Mouse (Mus musculus) kidney, postnatal 25 days (tissue): ENCODE data around the gene Fzd10.

Source experiments
- DNase-seq, 2 experiments: peaks; one replicate each; pipeline ENCODE4 v3.0.0; 2021; ENCODE audit warnings: mixed read lengths in 2 of 2

Fzd10 gene

DNA sequence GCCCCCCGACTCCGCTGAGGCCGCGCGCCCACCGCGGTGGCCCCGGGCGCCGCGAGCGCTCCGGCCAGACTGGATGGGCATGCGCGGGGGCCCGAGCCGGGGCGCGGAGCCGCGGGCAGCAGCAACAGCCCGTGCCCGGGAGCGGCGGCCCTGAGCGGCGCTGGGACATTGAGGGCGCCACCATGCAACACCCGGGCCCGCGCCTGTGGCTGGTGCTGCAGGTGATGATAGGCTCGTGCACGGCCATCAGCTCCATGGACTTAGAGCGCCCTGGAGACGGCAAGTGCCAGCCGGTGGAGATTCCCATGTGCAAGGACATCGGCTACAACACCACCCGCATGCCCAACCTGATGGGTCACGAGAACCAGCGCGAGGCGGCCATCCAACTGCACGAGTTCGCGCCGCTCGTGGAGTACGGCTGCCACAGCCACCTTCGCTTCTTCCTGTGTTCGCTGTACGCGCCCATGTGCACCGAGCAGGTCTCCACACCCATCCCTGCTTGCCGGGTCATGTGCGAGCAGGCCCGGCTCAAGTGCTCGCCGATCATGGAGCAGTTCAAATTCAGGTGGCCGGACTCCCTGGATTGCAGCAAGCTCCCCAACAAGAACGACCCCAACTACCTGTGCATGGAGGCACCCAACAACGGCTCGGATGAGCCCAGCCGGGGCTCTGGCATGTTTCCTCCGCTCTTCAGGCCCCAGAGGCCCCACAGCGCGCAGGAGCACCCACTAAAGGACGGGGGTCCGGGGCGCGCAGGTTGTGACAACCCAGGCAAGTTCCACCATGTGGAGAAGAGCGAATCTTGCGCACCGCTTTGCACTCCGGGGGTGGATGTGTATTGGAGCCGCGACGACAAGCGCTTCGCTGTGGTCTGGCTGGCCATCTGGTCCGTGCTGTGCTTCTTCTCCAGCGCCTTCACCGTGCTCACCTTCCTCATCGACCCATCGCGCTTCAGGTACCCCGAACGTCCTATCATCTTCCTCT, 684 bp downstream of the Fzd10 start:
- peak in 1 of 2 experiments; percentile 40 for DNase-seq

DNA sequence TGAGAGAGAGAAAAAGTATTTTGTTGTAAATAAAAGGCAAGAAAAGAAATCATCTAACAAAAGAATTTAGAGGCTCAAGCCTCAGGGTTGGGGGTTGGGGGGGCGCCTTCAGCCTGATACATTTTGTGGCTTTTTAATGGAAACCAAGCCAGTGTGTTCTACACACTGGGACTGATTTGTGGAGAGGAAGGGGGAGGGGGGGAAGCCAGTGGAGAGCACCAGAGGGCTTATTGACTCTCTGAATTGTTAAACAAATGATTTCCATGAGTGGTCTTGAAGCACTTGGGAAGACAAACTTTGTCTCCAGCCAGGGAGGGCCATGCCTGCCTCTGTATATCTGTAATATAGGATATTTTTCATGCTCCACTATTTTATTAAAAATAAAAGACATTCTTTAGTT, 3.0 kb downstream of the Fzd10 start:
- DNase-seq: no peak

DNA sequence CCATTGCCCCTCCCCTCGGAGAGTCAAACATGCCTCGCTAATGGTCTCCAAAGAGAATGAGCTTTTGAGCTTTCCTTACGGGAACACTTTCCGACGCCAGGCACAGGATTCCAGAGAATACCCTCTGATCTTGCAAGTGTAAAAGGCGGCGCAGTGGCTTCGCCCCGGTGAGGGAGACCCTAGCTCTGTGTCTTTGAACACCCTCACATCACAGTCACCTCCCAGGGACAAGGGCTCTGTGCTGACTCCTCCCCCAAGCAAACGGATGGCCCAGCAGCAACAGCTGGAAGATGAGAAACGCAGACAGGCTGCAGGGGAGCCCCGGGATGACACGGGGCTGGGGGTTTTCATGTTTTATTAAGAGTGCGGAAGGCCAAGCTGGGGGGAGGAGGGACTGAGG, 6.0 kb downstream of the Fzd10 start:
- no peak for DNase-seq

DNA sequence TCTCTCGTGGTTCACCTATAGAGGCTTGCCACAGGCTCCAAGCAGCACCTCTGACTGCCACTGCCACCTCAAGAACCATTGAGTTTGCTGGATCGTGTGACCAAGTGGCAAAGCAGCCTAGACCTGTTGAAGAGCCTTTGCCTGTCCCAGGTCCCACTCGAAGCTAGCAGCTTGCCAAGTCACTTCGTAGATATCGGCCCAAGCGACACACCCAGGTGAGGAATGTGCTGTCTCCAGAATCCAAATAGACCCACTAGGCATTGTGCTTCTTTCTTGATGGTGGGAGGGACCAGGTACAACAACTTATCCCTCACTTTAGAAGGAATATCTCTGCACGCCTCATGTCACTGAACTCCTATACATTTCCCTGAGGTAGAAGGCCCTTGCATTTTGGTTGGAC, 8.4 kb downstream of the Fzd10 start:
- no peak for DNase-seq

DNA sequence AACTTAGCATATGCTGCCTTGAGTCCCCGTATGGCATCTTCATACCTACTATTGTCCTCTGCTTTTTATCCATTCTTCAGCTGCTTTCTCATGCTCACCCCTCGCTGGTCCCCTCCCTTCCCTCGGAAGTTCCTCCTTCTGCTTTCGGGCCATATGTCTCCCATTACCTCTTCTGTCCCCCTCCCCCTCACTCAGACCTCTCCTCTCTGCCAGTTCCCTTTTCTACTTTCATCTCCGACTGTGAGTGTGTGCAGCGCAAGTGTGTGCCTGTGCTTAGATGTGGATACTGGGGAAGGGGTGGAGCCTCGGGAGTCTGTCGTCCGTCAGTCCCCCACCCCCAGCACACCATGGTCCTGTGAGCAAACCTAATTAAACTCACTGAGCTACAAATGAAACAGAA, 17.0 kb downstream of the Fzd10 start:
- no peak for DNase-seq

DNA sequence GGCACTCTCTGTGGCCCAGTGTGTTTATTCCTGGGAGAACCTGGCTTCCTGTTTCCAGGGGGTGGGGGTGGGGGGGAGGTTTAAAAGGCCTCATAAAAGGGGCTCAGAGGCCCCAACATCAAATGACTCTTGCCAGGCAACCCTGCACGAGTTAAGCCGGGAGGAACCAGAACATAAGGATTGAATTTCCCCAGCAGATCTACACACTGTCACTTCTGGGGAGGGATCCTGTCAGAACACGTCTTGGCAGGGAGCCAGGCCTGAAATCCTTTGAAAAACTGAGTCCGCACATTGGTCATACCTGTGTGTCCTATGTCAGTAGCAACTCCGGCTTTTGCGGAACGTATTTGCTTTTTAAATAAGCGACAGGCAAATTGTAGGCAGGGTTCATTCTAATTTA, 19.3 kb downstream of the Fzd10 start:
- no peak for DNase-seq

DNA sequence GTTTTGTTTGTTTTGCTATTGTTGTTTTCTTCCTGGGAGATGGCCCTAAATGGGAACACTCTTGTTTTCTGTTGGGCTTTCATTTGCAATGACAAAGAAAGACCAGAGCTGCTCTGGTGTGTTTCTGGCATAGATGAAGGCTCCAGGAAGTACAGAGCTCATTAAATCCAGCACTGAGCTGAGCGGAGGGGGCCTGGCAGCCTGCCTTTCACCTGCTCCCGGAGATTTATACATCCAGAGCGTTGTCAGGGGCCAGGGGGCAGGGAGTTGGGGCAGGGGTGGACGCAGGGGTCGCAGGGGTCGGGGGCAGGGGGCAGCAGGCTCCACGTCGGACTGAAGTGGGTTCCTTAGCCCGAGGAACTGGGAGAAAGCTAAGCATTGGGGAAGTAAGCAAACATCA, 19.8 kb downstream of the Fzd10 start:
- DNase-seq: no peak

DNA sequence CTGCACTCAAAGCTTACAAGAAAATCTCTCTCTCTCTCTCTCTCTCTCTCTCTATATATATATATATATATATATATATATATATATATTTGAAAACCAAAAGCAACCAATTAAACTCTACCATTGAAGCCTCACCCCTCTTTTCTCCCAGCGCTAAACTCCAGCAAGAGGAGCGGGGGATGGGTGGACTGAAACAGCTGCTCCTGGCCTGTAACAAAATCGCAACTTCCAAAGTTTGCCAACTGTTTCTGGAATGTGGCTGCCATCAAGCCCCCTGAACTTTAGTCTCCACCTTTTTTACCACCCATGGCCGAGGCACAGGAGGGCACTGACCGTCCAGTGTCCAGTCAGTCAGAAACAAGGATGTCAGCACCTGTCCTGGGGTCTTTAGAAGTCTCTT, 27.1 kb downstream of the Fzd10 start:
- no peak for DNase-seq

DNA sequence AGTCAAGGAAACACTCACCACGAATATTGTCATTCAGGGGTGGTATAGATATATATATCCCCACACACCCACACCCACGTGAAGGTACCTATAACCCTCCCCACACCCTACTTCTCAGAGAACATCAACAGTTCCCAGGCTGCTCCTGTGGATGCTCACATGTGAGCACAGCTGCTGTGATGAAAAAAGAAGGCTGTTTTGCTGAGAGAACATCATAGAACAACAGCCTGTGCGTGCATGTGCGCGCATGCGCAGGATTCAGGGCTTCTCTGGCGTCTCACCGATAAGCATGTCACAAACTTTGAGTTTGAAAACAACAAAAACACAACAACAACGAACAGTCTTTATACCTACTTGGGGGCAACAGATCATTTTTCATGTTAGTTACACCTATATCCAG, 36.0 kb downstream of the Fzd10 start:
- no peak for DNase-seq

DNA sequence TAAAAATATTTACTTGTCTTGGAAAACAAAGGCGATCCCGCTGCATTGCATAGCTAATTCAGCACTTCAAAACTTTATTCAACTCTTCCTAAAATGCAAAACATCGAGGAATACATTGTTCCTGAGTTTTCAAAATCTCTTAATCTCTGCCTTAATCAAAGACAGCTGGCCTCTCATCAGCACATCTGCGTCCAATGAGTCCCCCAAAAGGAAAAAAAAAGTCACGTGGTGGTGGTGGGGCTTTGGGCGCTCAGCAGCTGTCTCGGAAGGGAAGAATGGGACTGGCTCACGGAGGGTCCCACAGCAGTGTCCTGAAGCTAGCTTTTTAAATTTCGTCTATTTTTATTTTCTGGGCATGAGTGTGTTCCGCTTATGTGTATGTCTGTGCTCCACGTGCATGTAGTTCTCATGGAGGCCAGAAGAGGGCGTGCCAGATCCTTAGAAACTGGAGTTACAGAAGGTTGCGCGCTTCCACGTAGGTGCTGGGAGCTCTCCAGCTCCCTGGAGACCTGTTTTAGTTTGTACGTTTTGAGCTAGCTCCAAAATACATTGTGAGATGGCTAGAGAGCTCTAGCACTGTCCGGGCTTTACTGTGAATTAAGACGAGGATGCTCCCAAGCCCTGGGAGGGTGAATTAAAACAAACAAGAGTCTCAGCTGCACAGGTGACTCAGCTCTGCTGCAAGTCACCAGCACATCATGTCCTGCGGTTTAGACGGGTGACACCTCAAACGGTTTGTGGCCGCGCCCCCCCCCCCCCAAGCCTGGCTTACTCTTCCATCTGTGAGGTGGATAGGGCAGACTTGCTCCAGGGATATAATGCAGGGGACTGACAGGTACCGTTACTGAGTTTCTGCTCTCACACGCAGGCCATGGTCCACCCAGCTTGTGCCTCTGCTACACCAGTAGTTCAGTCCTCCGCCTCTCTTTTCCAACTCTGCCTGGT, 36.7 kb downstream of the Fzd10 start:
- DNase-seq: no peak

DNA sequence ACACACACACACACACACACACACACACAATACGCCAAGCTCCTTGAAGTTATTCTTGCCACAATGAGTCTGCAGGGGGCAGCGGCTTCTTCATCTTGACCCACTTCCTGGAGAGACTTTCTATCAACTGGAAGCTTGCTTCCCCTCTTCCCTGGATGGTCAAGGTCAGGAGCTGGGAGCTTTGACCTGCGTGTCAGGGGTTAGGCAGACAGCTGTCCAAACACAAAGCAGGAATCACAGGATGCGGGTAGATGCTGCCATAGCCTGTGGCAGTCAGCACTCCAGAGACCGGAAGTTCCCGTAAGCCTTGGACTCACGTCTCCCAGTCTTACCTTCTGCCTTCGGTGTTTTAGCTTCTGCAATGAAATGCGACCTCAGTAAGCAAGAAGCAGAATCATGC, 38.1 kb downstream of the Fzd10 start:
- no peak for DNase-seq

DNA sequence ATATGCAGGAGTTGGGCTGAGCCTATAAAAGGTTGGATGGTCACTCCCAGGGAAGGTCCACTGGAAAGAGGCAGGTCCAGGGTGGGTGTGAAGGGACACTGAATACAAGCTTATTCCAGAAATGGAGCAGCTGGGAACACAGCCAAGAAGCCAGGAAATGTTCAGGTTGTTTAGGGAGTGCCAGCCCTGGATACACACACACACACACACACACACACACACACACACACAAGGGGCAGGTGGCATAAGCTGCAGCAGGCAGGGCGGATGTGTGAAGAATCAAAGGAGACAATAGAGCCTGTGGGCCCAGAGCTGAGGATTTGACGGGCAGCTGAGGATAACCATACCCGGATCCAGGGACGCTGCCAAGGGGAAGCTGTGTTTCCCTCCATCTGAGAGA, 42.4 kb downstream of the Fzd10 start:
- DNase-seq: no peak

DNA sequence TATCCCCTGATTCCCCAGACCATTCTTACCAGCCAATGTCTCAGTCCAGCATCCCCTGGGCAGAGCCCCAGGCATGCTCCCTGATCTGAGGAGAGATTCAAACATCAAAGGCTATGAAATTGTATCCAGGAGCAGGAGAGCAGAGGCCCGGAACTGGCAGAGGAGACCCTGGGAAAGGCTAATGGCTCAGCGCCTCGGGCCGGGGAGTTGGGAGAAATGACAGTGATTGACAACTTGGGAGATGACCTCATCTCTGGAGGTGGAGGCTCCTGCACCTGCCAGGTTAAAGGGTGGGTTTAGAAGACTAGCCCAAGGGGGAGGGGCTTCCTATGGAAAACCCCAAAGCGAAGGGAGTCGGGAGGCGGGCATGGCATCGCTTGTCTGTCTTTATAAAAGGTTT, 45.1 kb downstream of the Fzd10 start:
- no peak for DNase-seq

DNA sequence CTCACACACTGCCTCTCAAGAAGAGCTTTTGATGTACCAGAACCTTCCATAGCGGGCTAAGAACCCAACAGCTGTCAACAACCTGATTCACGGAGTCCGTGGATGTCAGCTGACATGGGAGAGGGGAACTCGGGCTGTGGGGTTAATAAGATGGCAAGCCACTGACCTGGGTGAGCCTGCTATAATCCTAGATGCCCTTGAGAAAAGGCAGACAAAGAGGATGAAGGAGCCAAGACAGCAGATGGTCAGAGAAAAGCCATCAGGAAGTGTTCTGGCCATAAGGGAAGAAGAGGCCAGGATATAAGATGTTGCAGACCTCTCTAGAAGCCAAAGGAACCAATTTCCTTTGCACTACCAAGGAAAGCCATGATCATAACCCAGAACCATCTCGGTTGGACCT, 45.6 kb downstream of the Fzd10 start:
- no peak for DNase-seq

DNA sequence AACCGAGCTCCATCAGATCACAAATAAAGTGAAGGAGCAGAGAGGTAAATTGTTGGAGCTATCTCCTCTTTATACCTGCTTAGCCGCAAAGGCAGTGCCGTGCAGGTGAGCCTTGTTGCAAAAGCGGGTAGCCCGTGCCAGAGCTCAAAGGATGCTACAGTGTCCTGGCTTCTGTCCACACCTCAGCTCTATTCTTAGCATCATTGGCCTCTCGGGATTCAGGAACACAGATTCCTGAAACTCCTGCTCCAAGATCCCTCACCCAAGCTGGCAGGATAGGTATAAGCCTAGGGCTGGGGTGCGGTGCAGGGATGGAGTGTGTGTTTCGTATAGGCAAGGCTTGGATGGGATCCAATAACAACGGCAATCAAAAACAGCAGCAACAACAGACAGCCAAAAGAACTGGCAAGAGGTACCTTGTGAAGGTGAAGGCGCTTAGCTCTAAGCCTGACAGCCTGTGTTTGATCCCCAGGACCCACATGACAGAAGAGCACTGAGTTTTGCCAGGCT, 46.6 kb downstream of the Fzd10 start:
- no peak for DNase-seq

DNA sequence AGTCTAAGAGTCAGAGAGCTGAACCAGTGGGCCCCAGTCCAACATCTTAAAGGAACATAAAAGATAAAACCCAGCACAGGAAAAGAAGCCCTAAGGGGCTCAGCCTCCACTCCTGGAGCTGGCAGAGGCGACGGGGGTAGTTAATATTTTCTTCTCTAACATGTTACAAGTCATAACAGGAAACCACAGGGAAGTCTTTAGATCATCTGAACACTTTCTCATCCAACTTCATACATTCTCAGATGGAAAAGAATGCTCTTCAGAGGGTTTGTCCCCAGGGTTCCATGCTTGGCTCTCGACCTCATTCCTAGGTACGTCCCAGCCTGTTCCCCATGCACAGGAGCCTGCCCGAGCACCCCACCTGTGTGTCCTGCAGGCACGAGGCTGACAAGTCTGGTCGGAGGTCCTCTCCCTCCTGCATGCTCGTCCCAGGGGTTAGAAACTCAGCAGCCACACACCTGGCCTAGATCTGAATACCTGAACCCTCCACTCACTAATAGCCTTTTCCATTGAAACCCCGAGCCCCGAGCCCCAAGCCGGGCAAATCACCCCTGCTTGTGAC, 48.8 kb downstream of the Fzd10 start:
- DNase-seq: no peak
